In genomic region chr1:61203170-61203569, GRCm38 (mm10) we compare ENCODE assay signal across 7 mouse cellular contexts.
DNase-seq lines count a peak whose midpoint lies in the region; ATAC-seq and TF ChIP-seq lines count a peak whose summit lies in the region.

No protein-coding gene starts in this region.

- H3K9ac ChIP-seq in limb, embryonic 13.5 days: no peak overlapping the region

- DNase-seq in brain, embryonic 14.5 days (ENCODE audit: low read depth): peak; percentile 80
- peak; percentile 31 for DNase-seq in cerebellum, adult 9-10 months
- peak; percentile 20 for DNase-seq in gastrocnemius, postnatal 10 days
- DNase-seq in retina, postnatal 1 day: peak; percentile 21
- DNase-seq in adrenal gland, adult 18-20 months (ENCODE audit: low spot score in 2 of 2): no peak

- peak; percentile 81; the same call in 1 of the 2 replicates for ATAC-seq in limb, embryonic 13.5 days (ENCODE audit: low FRiP score, low read depth)
- ATAC-seq in erythroid progenitor cell, adult 5-6 weeks (replicated peaks; ENCODE audit: low FRiP score, poor library complexity, severe bottlenecking): no peak

- no peak overlapping the region for H3K27ac ChIP-seq in limb, embryonic 13.5 days

- H3K4me1 ChIP-seq in limb, embryonic 13.5 days: peaks cover 18% of the 10 kb centered on the region

- no peaks in the 10 kb centered on the region for H3K9me3 ChIP-seq in limb, embryonic 13.5 days

- H3K4me2 ChIP-seq in limb, embryonic 13.5 days (replicated peaks): peak overlapping the region; percentile 53

- no peak for TF ChIP-seq CTCF in brain, embryonic 14.5 days (IDR thresholded peaks at IDR 0.05; ENCODE audit: borderline replicate concordance, extremely low read depth, insufficient read depth, insufficient read length)

- no peak overlapping the region for H3K4me3 ChIP-seq in limb, embryonic 13.5 days

- 13% methylated on average over 15 of the region's 15 CpGs for WGBS in limb, embryonic 13.5 days

- no peaks in the 10 kb centered on the region for H3K36me3 ChIP-seq in limb, embryonic 13.5 days

- no peak for TF ChIP-seq POLR2A in brain, embryonic 14.5 days (IDR thresholded peaks at IDR 0.05; ENCODE audit: borderline replicate concordance, extremely low read depth, insufficient read depth, insufficient read length, poor library complexity, severe bottlenecking)

- no peaks in the 10 kb centered on the region; the same call in 1 of the 2 replicates for H3K27me3 ChIP-seq in limb, embryonic 13.5 days

Comparison
In these comparisons a context has a peak if more than half of its experiments do, and no peak if none do; other contexts are left out.
1. DNase-seq: peak in brain, embryonic 14.5 days (single experiment), cerebellum, adult 9-10 months (single experiment), gastrocnemius, postnatal 10 days (single experiment) and retina, postnatal 1 day (single experiment); none in adrenal gland, adult 18-20 months (0 of 2).